Mouse (Mus musculus): ENCODE data around the gene BC028528. TPM values are rescaled to one million over a fixed set of nuclear protein-coding genes. Genes with fewer than 3 reads are reported as not detected.
"Not testable (repeated sequence)": the region's sequence is repeated elsewhere in the genome, so short reads cannot be mapped to it uniquely, and the experiment has no call there.

BC028528 gene
- total RNA-seq, 2 experiments from 2014 or later: 2.8 to 3.7 TPM

DNA sequence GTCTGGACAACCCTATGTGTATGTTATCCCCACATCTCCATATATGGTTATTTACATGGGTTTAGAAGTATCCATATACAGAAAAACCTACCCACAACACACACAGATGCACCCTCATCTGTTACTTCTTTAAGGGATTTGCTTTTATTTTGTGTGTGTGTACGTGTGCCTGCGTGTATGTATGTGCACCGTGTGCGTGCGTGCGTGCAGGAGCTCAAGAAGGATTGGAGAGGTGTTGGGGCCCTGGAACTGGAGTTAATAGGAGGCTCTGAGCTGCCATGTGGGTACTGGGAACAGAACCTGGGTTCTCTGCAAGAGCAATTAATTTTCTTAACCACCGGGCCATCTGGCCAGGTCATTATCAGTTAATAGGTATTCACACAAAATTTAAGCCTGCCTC, 19.8 kb downstream of the BC028528 start:
- no peak for DNase-seq

DNA sequence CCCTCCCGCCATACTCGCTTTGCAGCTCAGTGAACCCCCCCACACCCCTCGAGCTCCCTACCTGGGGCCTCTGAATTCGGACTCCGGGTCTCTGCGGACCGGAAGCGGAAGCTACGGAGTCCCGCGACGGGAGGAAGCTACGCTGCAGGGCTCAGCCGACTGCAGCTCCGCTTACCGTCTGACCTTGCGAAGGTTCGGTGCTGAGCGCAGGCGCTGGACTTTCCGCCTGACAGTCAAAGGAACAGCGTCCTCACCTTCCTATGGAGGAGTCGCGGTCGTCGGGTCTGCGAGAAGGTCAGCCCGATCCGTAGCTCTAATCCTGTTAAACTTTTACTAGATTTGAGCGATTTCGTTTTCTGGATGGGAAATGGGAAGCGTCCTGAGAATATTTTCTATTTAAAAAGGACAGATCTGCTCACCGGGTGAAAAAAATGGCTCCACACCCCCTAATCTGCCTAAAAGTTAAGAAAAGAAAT, 20.4 kb downstream of the BC028528 start, which contains the start of gene Mrps21:
Gene Mrps21 (minus strand): TSS at position 128 of the 476 bp plus-strand sequence.
- peak; percentile 84 for DNase-seq

DNA sequence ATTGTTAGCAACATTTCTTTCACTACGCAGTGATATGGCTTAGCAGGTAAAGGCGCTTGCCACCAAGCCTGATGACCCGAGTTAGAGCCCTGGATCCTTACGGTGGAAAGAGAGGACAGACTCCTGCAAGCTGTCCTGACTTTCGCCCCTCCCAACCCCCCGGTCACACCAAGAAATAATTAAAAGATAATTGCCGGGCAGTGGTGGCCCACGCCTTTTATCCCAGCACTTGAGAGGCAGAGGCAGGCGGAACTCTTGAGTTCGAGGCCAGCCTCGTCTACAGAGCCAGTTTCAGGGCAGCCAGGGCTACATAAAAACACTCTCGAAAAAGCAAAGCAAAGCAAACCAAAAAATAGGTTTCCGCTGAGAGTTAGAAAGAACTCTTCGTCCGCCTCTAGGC, 20.8 kb downstream of the BC028528 start:
- DNase-seq: no peak

DNA sequence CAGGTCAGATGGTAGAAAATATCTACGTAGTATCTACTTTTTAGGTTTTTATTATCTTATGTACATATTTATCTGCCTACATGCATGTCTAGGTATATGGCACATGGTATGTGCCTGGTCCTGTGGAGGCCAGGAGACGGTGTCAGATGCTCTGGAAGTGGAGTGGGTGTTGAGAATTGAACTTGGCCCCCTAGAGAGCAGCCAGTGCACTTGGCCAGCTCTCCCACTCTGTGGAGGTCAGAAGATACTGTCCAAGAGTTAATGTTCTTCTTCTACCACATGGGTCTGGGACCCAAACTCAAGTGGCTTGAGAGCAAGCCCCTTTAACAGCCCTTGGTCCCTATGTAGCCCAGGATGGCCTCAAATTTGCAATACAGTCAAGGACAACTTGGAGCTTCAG, 24.4 kb downstream of the BC028528 start:
- no peak for DNase-seq

DNA sequence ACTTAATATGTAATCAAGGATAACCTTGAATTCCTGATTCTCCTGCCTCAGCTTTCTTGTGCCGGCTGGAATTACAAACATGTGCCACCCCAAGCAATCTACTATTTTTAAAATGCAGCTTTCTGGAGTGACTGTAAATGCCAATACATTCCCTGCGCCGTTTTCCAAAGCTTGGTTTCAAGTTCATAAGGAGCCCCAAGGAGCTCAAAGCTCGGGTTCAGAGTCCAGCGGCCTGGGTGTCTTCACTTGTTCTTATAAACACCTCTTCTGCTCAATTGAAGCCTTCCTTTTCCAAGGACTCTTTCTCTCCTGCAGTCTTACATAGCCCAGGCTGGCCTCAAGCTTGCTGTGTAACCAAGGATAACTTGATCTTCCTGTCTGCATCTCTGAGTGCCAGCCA, 25.7 kb downstream of the BC028528 start:
- DNase-seq: no peak

DNA sequence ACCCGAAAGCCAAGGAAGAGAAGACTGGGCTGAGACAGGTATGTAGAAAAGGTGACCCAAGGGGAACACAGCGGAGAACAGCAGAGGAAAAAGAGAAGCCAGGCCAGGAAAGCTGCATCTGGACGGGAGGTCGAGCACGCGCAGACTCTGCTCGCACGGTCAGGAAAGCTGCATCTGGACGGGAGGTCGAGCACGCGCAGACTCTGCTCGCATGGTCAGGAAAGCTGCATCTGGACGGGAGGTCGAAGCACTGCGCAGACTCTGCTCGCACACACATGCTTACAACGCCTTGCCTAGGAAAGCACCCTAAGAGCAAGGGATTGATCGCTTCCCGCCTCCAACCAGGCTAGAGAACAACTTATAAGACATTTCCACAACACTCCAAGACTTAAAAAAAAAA, 26.2 kb downstream of the BC028528 start:
- DNase-seq: no peak

DNA sequence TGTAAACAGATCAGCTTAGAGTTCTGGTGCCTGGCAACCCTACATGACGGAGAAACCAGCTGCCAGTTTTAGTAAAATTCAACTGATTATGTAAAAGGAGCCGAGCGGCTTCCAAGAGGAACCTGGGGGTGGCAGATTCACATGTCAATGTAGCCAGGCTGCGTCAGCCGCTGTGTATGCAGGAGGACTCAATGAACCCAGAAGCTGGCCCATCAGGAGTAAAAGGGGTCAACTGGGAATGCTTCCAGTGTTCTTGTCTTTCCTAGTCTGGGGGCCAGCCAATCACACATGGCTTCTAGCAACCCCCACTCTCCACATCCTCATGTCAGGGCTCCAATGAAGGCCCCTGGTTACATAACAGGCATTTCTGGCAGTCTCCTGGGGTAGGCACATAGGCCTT, 26.8 kb downstream of the BC028528 start:
- peak; percentile 18 for DNase-seq

DNA sequence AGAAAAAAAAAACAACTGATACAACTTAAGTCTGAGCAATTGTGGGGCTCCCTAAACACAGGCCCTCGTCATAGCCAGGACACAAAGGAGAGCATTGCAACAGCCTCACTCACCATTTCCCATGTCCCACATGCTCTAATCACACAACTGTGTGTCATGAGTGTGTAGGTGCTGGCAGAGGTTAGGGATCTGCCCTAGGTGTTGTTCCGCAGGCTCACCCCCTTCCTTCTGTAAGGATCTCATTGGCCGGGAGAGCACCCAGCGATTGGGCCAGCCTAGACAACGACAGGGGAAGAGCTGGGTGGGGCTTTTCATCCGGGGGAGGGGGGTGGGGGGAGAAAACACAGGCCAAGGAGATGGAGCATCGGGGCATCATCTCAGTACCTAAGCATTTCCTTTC, 28.2 kb downstream of the BC028528 start:
- no peak for DNase-seq

DNA sequence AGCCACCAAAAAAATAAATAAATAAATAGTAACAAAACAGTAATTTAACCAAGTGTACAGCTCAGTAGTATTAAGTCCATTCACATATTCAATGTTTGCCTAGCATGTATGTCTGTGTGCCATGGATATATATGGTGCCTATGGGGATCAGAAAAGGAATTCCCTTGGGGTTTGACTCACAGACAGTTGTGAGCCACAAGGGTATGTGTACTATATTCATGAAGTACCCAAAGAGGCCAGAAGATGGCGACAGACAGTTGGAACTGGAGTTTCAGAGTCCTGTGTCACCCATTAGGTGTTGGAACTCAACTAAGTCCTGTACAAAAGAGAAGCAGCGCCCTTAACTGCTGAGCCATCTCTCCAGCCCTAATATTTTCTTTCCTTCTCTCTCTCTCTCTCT, 30.0 kb downstream of the BC028528 start:
- DNase-seq: peak; percentile 26

DNA sequence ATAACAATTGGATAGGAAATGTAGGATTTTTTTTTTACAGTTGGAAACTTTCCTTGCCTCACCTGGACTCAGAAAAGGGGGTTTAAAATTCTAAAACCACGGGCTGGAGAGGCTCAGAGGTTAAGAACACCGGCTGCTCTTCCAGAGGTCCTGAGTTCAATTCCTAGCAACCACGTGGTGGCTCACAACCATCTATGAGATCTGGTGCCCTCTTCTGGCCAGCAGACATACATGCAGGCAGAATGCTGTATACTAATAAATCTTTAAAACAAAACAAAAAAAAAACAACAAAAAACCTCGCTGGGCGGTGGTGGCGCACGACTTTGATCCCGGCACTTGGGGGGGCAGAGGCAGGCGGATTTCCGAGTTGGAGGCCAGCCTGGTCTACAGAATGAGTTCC, 30.6 kb downstream of the BC028528 start:
- no peak for DNase-seq

DNA sequence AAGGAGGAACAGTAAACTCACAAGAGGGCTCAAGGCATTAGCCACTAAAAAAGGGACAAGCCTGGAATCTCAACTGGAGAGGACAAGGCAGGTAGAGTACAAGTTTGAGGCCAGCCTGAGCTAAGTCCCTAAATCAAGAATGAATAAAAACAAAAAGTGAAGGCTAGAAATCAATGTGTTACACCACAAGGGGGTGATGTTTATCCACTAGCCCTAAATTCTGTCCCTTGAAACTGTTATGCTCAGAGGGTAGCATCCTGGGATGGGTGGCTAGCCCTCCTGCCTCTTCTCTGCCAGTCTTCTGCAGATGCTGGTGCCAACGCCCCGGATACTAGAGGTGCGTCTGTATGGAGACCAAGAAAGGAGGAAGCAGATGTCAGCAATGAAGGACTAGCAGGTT, 31.5 kb downstream of the BC028528 start:
- no peak for DNase-seq

DNA sequence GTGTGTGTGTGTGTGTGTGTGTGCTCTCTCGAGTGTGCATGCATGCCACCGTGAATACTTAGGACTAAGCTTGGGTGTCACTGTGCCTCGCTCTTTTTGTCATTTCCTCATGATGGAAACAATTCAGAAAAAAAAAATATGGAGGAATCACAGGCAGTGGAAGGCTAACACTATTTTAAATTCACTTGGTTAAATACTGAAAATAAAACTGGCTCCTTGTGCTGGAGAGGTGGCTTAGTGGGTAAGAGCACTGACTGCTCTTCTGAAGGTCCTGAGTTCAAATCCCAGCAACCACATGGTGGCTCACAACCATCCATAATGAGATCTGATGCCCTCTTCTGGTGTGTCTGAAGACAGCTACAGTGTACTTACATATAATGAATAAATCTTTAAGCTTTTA, 33.5 kb downstream of the BC028528 start:
- not testable (repeated sequence) for DNase-seq

DNA sequence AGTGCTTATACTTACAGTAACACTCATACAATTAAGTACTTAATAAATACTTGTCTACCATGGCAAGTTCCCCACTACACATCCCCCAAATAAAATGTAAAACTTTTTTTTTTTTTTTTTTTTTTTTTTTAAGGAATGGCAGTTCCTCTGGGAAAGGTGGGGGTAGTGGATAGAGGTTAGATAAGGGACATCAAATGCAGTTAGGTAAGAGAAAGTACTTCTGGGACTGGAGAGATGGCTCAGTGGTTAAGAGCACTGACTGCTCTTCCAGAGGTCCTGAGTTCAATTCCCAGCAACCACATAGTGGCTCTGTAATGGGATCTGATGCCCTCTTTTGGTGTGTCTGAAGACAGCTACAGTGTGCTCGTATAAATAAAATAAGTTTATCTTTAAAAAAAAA, 34.8 kb downstream of the BC028528 start:
- DNase-seq: not testable (repeated sequence)

DNA sequence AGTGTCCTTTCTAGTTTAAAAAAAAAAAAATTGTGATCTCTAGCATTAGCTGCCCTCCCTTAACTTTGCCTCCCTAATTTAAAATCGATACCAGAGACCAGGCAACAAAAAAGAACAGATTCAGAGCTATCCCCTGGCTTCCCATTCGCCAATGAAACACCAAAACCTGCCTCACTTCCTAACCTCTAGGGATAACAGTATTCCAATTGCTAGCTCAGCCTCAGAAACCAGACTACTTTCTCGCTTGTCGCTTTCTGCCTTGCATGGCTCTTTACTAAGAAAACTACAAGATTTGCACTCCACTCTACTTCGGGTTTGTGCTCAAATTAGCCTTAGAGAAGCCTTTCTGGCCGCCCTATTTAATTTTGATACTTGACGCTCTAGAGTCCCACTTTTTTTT, 35.7 kb downstream of the BC028528 start:
- DNase-seq: no peak

DNA sequence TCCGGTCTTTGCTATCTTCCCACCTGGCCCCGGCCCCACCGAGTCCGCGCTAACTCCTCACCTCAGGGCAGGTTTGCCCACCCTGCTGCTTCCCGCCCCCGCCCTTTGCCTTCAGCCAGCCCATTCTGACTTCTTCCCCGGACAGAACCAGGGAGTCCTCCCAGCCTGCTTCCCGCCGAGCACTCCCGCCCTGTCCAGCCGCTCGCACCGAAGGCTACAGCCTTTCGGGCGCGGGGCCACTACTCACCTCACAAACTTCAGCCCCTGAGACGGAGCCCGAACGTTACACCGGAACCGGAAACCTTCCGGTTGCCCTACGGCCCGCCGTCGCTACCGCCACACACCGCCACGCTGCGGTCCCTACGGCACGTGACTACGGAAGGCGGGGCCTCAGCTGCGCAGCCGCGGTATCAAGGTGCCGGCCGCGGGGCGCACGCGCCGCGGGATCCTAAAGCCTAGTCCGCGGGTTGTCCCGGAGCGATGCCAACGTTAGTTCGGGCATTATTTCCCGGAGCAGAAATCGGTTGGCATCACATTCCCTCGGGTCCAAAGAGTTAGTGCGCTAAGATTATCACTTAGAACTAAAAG, 36.2 kb downstream of the BC028528 start, which contains the start of gene Prpf3:
Gene Prpf3 (minus strand): TSS at position 384 of the 588 bp plus-strand sequence.
- peak; percentile 95 for DNase-seq

DNA sequence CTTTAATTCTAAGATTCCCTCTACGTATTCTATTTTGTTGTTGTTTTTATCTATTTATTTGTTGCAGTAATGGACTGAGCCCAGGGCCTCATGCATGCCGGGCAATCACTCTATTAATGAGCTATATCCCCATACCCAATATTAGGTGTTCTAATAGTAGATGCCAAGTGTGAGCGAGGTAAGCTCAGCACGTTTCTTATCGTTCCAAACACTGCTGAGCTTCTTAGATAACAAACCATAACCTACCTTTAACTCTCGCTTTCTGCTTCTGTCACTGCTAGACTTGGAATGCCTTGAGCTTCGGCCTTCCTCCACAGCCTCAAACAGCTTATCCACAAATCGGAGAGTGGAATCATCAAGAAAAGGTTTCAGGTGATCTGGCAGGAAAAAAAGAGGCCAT, 40.5 kb downstream of the BC028528 start:
- DNase-seq: no peak

DNA sequence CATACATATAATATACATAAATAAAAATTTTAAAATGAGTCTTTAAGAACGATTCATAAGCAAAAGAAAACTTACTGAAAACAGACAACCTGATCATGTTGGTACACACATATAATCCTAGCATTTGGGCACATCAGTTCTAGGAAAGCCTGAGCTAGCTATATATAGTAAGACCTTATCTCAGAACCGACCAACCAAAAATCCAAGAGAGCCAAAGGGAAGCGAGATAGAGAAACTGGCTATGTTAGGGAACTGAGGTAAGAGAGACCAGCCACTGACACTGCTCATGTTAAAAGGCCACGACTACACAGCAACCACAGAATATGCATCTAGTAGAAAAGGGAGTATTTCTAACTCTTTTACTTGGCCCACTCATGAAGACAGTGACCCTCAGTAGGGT, 41.2 kb downstream of the BC028528 start:
- DNase-seq: no peak

DNA sequence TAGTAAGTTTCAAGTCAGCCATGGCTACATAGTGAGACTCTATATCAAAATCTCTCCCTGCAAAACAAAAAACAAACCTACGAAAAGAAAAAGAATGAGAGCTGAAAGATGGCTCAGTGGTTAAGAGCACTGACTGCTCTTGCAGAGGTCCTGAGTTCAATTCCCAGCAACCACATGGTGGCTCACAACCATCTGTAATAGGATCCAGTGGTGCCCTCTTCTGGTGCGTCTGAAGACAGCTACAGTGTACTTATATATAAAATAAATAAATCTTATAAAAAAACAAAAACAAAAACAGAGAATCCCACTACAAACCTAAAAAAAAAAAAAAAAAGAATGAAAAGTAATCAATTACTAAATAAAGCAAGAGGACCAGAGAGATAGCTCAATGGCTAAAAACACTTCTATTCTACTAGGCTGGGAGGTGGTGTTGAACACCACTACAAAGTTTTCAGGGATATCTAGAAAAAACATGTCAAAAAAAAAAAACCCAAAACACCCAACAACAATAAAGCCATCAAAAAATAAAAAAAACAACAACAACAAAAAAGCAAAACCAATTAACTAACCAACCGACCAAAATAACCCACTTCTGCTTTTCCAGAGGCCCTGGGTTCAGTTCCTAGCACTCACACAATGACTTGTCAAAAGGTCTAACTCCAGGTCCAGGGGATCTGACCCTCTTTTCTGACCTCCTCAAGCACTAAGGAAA, 49.1 kb downstream of the BC028528 start:
- no peak for DNase-seq

DNA sequence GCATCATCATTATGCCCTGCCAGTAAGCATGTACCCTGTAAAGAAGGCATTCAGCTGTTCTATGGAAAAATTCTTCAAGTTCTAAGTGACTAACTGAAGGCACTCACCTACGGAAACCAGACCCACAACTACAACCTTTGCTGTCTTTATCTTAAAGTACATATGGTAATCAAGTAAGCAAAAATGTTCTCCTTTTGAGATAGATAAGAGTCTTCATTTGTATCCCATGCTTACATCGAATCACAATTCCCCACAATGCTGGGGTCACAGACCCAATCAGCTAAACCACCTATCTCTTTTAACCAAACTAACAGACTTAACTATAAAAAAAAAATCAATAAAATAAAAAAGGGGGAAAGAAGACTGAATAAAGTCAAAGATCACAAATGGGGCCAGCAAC, 52.6 kb downstream of the BC028528 start:
- no peak for DNase-seq

Measured in gastrocnemius, postnatal 25 days (tissue).